Mouse (Mus musculus): ENCODE measurements at regions not wholly inside any gene's neighbourhood (a gene's known extent, or its start where the extent isn't known, plus 50 kb on each side); places are given as distances from the start of the nearest gene placed in this dataset.

GRCm38 (mm10) chr6:6657928-6658500, 79.6 kb upstream of the Sem1 start:
- DNase-seq (ENCODE audit: low spot score in 2 of 2) = no peak

- DNase-seq (ENCODE audit: low spot score in 2 of 2) = no peak
Measured at GRCm38 (mm10) chr6:6660072-6660471, 81.6 kb upstream of the Sem1 start.

- DNase-seq (ENCODE audit: low spot score in 2 of 2) = no peak
Measured at GRCm38 (mm10) chr6:6666762-6667161, 88.3 kb upstream of the Sem1 start.

- no peak for DNase-seq (ENCODE audit: low spot score in 2 of 2)
Measured at GRCm38 (mm10) chr6:6689241-6689640, 110.8 kb upstream of the Sem1 start.

- DNase-seq (ENCODE audit: low spot score in 2 of 2) = no peak
Measured at GRCm38 (mm10) chr6:6690188-6690587, 111.7 kb upstream of the Sem1 start.

GRCm38 (mm10) chr6:6692056-6692770, 113.8 kb upstream of the Sem1 start:
- no peak for DNase-seq (ENCODE audit: low spot score in 2 of 2)

GRCm38 (mm10) chr6:6695742-6696430, 117.4 kb upstream of the Sem1 start:
- no peak for DNase-seq (ENCODE audit: low spot score in 2 of 2)

- peak; percentile 8 to 34 for DNase-seq (ENCODE audit: low spot score in 2 of 2)
Measured at GRCm38 (mm10) chr6:6697418-6697979, 119.0 kb upstream of the Sem1 start.

GRCm38 (mm10) chr6:6706729-6707128, 128.3 kb upstream of the Sem1 start:
- DNase-seq (ENCODE audit: low spot score in 2 of 2) = peak; percentile 8 to 44

- DNase-seq (ENCODE audit: low spot score in 2 of 2) = no peak
Measured at GRCm38 (mm10) chr6:6709057-6709456, 130.6 kb upstream of the Sem1 start.

GRCm38 (mm10) chr6:6730259-6730658, 132.9 kb upstream of the Dlx6 start:
- no peak for DNase-seq (ENCODE audit: low spot score in 2 of 2)

GRCm38 (mm10) chr6:6745394-6745793, 117.7 kb upstream of the Dlx6 start:
- DNase-seq (ENCODE audit: low spot score in 2 of 2) = no peak

GRCm38 (mm10) chr6:6779157-6779556, 84.0 kb upstream of the Dlx6 start:
- peak in 1 of 2 experiments; percentile 2 for DNase-seq (ENCODE audit: low spot score in 2 of 2)

GRCm38 (mm10) chr6:6781556-6781955, 81.6 kb upstream of the Dlx6 start:
- no peak for DNase-seq (ENCODE audit: low spot score in 2 of 2)

GRCm38 (mm10) chr6:6785939-6786490, 77.1 kb upstream of the Dlx6 start:
- DNase-seq (ENCODE audit: low spot score in 2 of 2) = no peak

GRCm38 (mm10) chr6:6787490-6787889, 75.6 kb upstream of the Dlx6 start:
- DNase-seq (ENCODE audit: low spot score in 2 of 2) = no peak

- no peak for DNase-seq (ENCODE audit: low spot score in 2 of 2)
Measured at GRCm38 (mm10) chr6:6794320-6795018, 68.7 kb upstream of the Dlx6 start.

- no peak for DNase-seq (ENCODE audit: low spot score in 2 of 2)
Measured at GRCm38 (mm10) chr6:6800377-6800776, 62.8 kb upstream of the Dlx6 start.

GRCm38 (mm10) chr6:6801563-6802259, 61.4 kb upstream of the Dlx6 start:
- peak; percentile 5 to 8 for DNase-seq (ENCODE audit: low spot score in 2 of 2)
